Mouse (Mus musculus): ENCODE measurements at regions not wholly inside any gene's neighbourhood (a gene's known extent, or its start where the extent isn't known, plus 50 kb on each side); places are given as distances from the start of the nearest gene placed in this dataset.

DNA sequence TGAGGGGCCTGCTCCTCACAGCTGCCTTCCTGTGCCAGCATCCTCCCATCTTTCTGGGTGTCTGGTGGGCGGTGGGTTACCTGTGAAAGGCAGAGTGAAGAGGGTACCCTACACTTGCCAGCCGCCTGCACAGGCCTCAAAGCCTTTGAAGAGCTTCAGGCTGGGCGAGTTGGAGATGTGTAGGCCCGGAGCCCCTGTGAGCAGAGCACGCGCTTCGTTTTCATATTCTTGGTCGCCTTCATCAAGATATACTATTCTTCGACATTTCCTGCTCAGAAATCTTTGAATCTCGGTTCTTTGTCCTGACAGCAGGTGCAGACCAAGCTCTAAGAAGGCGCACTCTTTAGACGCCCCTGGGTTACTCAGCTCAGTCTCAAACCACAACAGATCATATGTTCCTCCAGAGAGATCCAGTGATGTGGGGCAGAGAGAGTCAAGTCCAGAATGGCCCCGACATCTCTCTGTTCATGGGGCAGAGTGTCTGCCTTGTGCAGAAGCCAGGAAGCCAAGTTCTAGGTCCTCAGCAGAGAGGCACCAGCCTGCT lies 170.7 kb upstream of the Id2 start:
- no peak for DNase-seq (ENCODE audit: low spot score in 2 of 2)

DNA sequence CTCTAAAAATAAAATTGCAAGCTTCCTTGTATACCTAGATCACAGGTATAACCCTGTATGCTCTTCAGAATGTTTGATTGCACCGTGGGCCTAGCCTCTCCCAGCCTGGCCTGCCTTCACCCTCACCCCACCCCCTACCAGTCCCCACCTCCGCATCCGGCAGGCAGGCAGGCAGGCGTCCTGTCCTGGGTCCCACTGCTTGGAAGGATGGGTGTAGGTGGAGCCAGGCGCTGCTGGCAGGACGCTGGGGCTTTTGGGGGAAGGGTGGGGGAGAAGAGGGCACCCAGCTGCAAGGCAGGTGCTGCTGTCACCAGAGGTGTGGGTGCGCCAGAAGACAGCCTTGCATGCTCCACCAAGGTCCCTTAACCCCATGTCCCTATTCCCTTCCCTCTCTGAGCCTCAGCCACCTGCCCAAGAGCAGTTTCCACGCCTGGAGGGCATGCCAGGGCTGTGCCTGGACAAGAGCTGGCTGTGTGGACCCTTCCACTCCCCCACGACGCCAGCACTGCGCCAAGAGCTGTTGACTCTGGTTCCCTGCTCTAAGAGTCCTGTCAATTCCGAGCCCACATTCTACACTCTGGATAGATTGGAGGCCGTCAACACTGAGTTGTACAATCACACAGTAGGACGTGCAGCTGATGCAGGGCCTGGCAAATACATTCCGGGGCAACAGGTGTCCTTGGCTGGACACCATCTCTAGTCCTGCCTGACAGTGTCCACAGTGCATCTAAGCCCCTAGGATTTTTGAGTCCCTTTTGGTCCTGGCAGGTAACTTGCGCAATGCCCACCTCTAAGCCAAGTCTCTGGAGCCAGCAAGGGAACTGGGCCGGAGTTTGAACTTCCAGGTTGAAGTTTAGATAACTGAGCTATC lies 170.0 kb upstream of the Id2 start:
- no peak for DNase-seq (ENCODE audit: low spot score in 2 of 2)

GRCm38 (mm10) chr12:25265560-25266525 lies 168.9 kb upstream of the Id2 start:
- DNase-seq (ENCODE audit: low spot score in 2 of 2): no peak

DNA sequence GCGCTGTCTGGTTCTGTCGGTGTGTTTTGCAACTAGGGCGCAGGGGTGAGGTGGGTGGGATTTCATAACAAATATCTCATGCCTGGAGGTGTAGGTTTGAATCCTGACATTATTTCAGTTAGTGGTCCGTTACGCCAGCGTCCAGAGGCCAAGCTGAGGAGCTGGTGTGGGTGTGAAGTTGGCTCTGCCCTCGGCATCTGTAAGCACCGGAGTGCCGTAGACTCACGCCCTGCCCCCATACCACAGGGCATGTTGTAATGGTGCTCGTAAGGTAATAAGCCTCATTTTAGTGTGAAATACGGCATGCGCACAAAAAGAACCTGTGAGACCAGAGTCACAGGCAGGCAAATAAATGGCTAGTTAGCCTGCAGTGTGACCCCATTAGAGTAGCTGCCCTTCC lies 168.1 kb upstream of the Id2 start:
- no peak for DNase-seq (ENCODE audit: low spot score in 2 of 2)

DNA sequence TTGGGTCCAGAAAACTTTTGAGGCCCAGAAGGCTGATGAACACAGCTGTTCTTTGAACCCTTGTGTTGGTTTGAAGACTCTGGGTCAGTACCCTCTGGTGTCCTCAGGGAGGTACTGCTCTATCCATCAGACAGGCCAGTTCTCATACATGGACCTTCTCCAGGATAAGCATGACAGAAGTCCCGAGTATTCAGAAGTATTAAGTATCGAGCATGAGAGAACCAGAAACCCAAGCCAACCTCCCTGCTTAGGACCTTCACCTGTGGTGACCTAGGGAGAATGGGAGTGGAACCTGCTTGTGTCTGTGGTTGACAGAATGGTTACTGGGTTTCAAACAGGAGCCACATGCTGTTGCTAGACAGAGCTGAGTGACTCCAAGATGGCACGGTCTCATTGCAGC lies 167.5 kb upstream of the Id2 start:
- no peak for DNase-seq (ENCODE audit: low spot score in 2 of 2)

DNA sequence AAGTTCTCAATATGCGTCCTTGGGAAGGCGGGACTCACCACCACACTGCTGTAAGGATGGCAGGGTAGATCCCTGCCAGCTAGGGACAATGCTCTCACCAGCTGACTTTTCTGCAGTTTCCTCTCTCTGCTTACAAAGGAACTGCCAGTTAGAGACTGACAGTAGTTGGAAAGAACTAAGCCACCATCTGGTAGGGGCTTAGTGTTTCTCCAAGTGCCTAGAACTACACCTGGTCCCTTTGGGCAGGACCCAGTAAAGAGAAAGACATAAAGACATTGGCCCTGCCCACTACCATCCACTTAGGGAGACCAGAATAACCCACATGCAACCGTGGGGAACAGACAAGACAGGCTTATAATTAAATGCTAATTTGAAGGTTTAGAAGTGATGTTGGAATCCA lies 165.5 kb upstream of the Id2 start:
- DNase-seq (ENCODE audit: low spot score in 2 of 2): no peak

DNA sequence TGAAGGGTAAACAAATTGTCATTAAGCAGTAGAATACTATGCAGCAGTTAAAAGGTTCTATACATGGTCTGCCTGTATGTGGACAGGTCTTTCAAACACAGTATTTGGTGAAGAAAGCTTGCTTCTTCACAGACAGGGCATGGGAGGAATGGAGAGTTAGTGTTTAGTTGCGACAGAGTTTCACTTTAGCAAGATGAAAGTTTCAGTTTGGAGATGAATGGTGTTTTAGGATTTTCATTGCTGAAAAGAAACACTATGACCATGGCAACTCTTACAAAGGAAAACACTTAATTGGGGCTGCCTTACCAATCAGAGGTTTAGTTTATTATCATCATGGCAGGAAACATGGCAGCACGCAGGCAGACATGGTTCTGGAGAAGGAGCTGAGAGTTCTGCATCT lies 162.2 kb upstream of the Id2 start:
- DNase-seq (ENCODE audit: low spot score in 2 of 2): no peak

GRCm38 (mm10) chr12:25256268-25256667 lies 159.3 kb upstream of the Id2 start:
- DNase-seq (ENCODE audit: low spot score in 2 of 2): no peak

GRCm38 (mm10) chr12:25254716-25255115 lies 157.8 kb upstream of the Id2 start:
- no peak for DNase-seq (ENCODE audit: low spot score in 2 of 2)

- peak in 1 of 2 experiments; percentile 25 for DNase-seq (ENCODE audit: low spot score in 2 of 2)
Measured at GRCm38 (mm10) chr12:25252776-25253510, 156.0 kb upstream of the Id2 start.

DNA sequence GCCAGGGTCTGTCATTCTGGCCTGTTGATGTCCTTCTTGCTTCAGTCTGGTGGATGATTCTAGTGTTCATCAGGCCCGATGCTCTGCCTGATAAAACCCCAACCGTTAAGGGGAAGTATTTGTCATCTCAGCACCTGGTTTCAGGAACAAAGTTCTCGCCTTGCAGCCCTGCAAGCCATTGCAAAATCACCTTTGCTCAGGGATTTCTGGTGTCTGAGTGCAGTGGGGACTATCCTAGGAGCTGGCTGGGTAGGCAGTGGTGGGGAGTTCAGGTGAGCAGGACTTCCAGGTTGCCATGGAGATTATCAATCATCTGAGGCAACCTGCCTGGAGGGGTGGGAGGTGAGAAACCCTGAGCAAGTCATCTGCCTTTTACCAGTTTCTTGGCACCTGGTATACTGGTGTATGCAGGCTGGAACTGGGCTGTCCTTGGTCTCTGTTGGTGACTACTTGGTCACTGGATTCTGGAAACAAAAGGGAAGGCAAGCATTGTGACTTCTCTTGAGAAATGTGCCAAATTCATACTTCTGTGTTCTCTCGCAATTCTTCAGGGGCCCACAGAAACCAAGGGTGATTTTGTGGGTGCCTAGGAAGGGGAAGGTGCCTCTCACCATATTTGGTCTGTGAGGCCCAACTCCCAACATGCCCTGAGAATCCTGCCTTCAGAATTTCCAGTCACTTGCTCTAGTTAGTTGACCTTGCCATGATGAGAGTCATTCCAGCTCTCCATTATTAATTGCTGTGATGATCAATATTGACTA lies 154.7 kb upstream of the Id2 start:
- no peak for DNase-seq (ENCODE audit: low spot score in 2 of 2)

GRCm38 (mm10) chr12:25250881-25251280 lies 153.9 kb upstream of the Id2 start:
- DNase-seq (ENCODE audit: low spot score in 2 of 2): no peak

DNA sequence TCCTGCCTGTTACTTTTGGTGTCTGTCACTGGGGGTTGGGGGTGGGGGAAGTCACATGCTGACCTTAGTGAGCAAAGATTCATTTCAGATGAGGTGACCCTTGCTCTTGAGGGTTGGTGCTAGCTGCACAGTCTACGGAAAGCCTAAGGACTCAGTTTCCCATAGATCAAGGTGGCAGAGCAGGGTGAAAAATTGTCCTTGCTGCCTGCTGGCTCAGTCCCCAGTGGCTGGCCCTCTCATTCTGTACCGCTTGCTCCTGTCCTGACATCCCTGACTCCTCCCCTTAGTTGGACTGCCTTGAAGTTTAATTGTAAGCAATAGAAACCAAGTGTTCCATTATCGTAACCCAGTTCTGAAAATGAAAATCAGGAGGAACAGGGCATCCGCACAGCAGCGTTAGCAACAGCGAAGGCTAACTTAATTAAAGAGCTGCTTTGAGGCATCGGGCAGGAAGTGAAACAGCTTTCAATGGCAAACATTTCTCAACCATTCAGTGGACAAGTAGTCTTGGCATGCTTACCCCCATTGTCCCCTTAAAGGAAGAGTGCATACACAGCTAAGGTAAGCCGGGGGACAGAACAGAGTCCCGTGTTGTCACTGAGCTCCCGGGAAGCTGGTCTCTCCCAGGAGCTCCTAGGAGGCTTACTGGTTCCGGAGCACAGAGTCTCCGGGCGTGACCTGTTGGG lies 151.9 kb upstream of the Id2 start:
- DNase-seq (ENCODE audit: low spot score in 2 of 2): peak in 1 of 2 experiments; percentile 25

- DNase-seq (ENCODE audit: low spot score in 2 of 2): no peak
Measured at GRCm38 (mm10) chr12:25246566-25246965, 149.6 kb upstream of the Id2 start.

GRCm38 (mm10) chr12:25245661-25246060 lies 148.7 kb upstream of the Id2 start:
- DNase-seq (ENCODE audit: low spot score in 2 of 2): no peak

GRCm38 (mm10) chr12:25245251-25245650 lies 148.3 kb upstream of the Id2 start:
- DNase-seq (ENCODE audit: low spot score in 2 of 2): no peak

DNA sequence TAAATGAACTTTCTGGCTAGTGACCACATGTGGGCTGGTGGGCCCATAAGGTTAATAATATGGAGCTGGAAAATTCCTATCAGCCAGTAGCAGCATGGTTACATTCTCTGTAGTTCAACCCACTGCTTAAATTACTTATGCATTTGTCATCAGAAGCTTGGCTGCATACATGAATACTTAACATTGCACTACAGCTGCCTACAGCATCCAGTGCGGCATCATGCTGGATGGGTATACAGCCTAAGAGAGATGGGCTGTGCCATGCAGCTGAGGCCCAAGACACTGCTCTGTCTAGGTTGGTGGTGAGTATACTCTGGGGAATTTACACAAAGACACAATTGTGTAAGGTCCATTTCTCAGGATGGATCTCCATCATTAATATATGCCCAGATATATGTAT lies 147.7 kb upstream of the Id2 start:
- no peak for DNase-seq (ENCODE audit: low spot score in 2 of 2)

GRCm38 (mm10) chr12:25243901-25244300 lies 147.0 kb upstream of the Id2 start:
- no peak for DNase-seq (ENCODE audit: low spot score in 2 of 2)

DNA sequence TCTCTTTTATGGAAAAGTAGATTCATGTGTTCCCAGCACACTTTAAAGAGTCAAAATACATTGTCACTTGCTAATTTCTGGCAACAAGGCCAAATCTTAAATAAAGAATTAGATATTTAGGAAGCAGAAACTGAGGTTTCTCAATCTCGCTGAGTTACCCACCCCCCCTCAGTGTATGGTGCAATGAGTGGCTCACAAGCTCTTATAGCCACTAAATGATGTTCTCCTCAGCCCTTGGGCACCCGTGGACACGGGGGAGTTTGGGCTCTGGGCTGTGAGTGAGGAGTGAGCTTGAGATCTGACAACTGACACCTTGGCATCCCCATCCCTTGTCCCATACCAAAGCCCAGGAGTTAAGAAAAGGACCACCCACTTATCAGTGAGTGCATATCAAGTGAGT lies 145.4 kb upstream of the Id2 start:
- DNase-seq (ENCODE audit: low spot score in 2 of 2): no peak

DNA sequence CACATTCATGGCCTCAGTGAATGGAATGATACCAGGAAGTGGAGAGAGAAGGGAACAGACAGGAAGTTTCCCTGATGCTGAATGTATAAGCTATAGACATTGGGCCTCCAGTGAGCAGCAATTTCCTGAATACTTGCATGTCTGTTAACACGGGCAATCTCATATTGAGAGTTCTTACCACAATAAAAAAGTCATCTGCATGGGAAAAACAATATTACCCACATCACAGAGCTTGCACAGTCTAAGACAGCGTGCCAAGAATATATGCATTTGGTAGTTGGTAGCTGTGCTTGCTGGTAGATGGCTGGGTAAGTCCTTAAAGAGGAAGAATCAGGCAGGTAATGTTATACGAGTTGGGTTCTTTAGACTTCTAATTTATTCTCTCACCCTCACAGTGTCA lies 144.7 kb upstream of the Id2 start:
- DNase-seq (ENCODE audit: low spot score in 2 of 2): no peak

Measured in layer of hippocampus, adult 18-20 months (tissue).